Mouse (Mus musculus): Measurements from ENCODE around the gene Ugp2. TPM values are rescaled to one million over a fixed set of nuclear protein-coding genes. Genes with fewer than 3 reads are reported as not detected.

Gene Ugp2
- polyA plus RNA-seq, 1 experiment from 2014 or later: 80.5 TPM

DNA sequence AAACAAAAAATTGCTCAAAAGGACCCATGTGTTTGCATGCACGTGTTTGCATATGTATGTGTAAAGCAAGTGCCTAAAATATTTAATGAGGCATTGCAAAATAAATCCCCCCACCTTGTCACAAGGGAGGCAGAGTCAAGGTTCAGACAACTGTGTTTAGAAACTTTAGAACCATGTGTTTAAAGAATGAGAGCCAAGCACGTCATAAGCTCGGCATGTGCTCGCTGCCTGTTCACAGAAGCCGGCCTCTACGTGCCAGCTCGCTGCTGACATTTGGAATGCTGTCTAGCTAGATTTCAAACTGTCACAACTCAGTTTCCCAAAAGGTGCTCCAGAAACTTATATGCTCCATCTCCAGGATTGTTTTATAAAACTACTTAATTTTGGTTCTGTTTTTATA, 27.5 kb upstream of the Ugp2 start:
- WGBS (ENCODE audit: insufficient replicate concordance): 65% methylated on average over 7 of the region's 7 CpGs
- Histone ChIP-seq H3K9me3 (replicated peaks; ENCODE audit: control insufficient read depth, low read length) (no peaks in the 10 kb centered on the region), H3K27me3 (ENCODE audit: control insufficient read depth, insufficient read depth, low read depth, low read length) (no peaks in the 10 kb centered on the region), H3K27ac (ENCODE audit: low read length) (no peak overlapping the region), H3K4me3 (ENCODE audit: low read depth, low read length) (no peak overlapping the region), H3K9ac (ENCODE audit: low read depth, low read length) (no peak overlapping the region), H3K4me2 (ENCODE audit: low read depth, low read length) (no peak overlapping the region), H3K36me3 (ENCODE audit: control insufficient read depth, insufficient read depth) (no peaks in the 10 kb centered on the region), H3K4me1 (ENCODE audit: control insufficient read depth, low read depth, low read length) (peaks cover 3% of the 10 kb centered on the region; the same call in 1 of the 2 replicates)
- ATAC-seq (ENCODE audit: low read depth): peak; percentile 75

DNA sequence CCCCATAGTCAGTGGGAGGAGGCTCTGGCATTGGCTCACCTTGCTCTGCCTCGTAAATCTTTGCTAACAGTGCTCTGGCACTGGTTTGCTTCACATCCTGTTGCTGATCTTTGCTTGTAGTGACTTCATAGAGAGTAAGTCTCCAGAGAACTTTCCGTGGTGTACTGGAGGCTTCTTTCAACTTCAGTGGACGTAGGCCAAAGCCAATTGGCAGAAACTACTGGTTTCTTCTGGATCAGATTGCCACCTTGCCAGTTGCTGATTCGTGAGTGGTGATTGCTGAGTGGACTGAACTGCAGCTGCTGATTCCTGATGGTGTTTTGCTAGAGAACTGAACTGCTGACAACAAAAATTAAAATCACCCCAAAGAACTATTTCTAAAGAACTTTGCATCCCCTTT, 15.8 kb upstream of the Ugp2 start:
- H3K36me3 ChIP-seq (ENCODE audit: control insufficient read depth, insufficient read depth): no peaks in the 10 kb centered on the region

DNA sequence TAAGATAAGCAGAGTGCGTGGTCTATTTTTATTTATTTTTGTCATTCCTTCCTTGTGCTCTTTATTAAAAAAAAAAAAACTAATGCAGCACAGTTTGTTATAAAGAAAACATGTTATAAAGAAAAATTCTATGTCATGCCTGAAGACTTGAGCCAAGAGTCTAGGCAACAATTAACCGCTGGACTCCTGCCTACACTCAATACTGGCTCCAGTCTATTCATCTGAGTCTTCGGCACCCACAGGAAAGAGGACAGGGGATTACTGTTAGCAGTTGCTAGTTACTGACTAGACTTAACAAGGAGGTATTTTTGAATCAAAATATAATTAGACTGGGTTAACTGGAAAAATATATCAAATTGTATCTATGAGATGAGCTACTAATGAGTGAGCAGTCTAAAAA, 3.1 kb upstream of the Ugp2 start:
- Histone ChIP-seq H3K4me3 (ENCODE audit: low read depth, low read length) (no peak overlapping the region), H3K36me3 (ENCODE audit: control insufficient read depth, insufficient read depth) (no peaks in the 10 kb centered on the region), H3K27ac (ENCODE audit: low read length) (no peak overlapping the region), H3K4me1 (ENCODE audit: control insufficient read depth, low read depth, low read length) (peaks cover 7% of the 10 kb centered on the region), H3K4me2 (ENCODE audit: low read depth, low read length) (no peak overlapping the region), H3K27me3 (ENCODE audit: control insufficient read depth, insufficient read depth, low read depth, low read length) (no peaks in the 10 kb centered on the region; the same call in 1 of the 2 replicates), H3K9me3 (replicated peaks; ENCODE audit: control insufficient read depth, low read length) (no peaks in the 10 kb centered on the region), H3K9ac (ENCODE audit: low read depth, low read length) (no peak overlapping the region)
- ATAC-seq (ENCODE audit: low read depth): no peak
- 74% methylated on average over 3 of the region's 3 CpGs for WGBS (ENCODE audit: insufficient replicate concordance)

More for the DNA sequence above, 15.8 kb upstream of the Ugp2 start:
- H3K9ac ChIP-seq (ENCODE audit: low read depth, low read length): no peak overlapping the region
- no peaks in the 10 kb centered on the region for H3K27me3 ChIP-seq (ENCODE audit: control insufficient read depth, insufficient read depth, low read depth, low read length)
- no peaks in the 10 kb centered on the region for H3K9me3 ChIP-seq (replicated peaks; ENCODE audit: control insufficient read depth, low read length)
- WGBS (ENCODE audit: insufficient replicate concordance): 49% methylated on average over 4 of the region's 4 CpGs
- H3K4me3 ChIP-seq (ENCODE audit: low read depth, low read length): no peak overlapping the region
- H3K27ac ChIP-seq (ENCODE audit: low read length): no peak overlapping the region
- no peak overlapping the region for H3K4me2 ChIP-seq (ENCODE audit: low read depth, low read length)
- no peaks in the 10 kb centered on the region for H3K4me1 ChIP-seq (ENCODE audit: control insufficient read depth, low read depth, low read length)
- ATAC-seq (ENCODE audit: low read depth): no peak

DNA sequence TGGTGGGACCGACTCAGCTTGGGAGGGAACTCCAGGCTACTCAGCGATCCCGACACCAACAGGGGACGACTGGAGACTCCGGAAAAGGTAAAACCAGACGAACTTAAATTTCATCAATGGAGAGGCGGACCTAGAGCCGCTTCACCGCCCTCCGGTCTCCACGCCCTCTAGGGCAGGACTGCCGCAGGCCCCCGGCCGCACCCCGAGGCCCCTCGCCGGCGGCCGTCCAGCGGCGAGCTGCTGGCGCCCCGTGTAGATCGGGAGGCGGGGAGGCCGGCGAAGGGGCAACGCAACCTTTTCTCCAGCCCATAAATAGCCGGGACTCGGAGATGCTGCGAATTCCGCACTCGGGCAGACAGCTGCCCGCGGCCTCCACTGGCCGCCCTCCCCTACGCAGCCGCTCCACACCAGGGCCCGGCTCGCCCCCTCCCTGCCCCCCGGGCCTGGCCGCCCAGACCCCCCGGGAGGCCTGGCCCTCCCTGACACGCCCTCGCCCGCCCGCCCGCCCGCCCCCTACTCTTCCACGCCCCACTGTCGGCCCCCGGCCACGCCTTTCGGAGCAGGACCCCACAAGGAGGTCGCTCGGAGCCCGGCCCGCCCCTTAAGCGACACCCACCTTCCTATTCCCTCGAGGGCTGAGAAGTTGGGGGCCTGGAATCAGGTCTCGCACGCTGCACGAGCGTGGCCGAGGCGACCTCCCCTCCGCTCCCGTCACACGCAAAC, 441 bp downstream of the Ugp2 start:
- Histone ChIP-seq H3K36me3 (ENCODE audit: control insufficient read depth, insufficient read depth) (no peaks in the 10 kb centered on the region), H3K4me1 (ENCODE audit: control insufficient read depth, low read depth, low read length) (peaks cover 7% of the 10 kb centered on the region), H3K27me3 (ENCODE audit: control insufficient read depth, insufficient read depth, low read depth, low read length) (no peaks in the 10 kb centered on the region; the same call in 1 of the 2 replicates), H3K27ac (ENCODE audit: low read length) (peak overlapping the region; percentile 89), H3K4me3 (ENCODE audit: low read depth, low read length) (peak overlapping the region; percentile 84), H3K4me2 (ENCODE audit: low read depth, low read length) (peak overlapping the region; percentile 91), H3K9ac (ENCODE audit: low read depth, low read length) (peak overlapping the region; percentile 82), H3K9me3 (replicated peaks; ENCODE audit: control insufficient read depth, low read length) (no peaks in the 10 kb centered on the region)
- under 1% methylated on average over 56 of the region's 69 CpGs for WGBS (ENCODE audit: insufficient replicate concordance)
- ATAC-seq (ENCODE audit: low read depth): peak; percentile 80

DNA sequence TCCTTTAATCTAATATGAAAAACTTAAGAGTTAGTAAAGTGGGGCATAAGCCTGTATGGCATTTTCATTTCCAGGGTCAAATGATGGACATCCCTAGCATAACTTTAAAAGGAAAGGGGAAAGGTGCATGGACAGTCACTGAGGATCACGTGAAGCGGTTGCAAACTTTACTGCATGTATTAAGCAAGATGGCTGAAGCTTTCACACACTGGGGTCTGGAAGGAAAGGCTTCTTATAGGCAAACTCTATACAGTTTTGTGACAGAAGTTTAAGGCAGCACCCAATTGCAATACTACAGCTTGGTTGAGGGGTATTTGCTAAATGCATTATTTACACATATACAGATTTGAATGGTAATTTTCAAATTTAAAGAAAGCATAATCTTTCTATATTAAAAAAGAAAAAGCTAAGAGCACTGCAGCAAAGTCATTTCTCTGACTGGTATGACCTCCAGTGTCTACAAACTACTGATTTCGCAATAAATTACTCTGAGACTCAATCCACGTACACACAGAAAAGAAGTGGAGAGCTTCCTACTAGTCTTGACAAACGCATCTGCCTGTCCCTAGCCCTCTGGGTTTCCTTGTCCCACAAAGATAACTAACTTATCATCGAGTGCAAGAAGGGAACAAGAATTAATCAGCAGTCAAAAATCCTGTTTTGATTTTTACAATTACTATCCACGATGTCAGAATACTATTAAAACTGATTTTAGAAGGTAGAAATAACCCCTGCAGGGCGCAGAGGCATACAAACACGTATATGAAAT, 1.6 kb downstream of the Ugp2 start:
- H3K9ac ChIP-seq (ENCODE audit: low read depth, low read length): peak overlapping the region; percentile 5
- 13% methylated on average over 9 of the region's 9 CpGs for WGBS (ENCODE audit: insufficient replicate concordance)

DNA sequence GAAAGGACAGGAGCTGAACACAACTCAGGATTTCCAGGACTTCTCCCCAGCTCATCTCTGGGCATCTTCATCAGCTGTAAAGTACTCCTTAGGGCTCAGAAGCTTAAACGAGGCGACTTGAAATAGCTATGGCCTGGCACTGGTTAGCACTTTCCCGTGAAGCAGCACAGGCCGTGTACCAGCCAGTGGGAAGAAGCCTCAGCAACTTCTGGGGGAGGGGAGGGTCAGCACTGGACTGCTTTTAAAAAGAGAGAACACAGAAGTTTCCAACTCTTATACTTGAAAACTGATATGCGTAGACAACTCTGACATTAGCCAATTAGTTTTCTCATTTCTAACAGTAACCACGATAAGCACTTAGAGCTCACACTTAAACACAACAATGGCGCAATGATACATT, 2.5 kb downstream of the Ugp2 start:
- no peaks in the 10 kb centered on the region for H3K9me3 ChIP-seq (replicated peaks; ENCODE audit: control insufficient read depth, low read length)
- H3K27ac ChIP-seq (ENCODE audit: low read length): no peak overlapping the region
- no peak overlapping the region for H3K9ac ChIP-seq (ENCODE audit: low read depth, low read length)
- H3K27me3 ChIP-seq (ENCODE audit: control insufficient read depth, insufficient read depth, low read depth, low read length): no peaks in the 10 kb centered on the region; the same call in 1 of the 2 replicates
- H3K4me2 ChIP-seq (ENCODE audit: low read depth, low read length): peak overlapping the region; percentile 91
- peak overlapping the region; percentile 21 for H3K4me3 ChIP-seq (ENCODE audit: low read depth, low read length)
- H3K36me3 ChIP-seq (ENCODE audit: control insufficient read depth, insufficient read depth): no peaks in the 10 kb centered on the region
- ATAC-seq (ENCODE audit: low read depth): no peak
- WGBS (ENCODE audit: insufficient replicate concordance): 64% methylated on average over 7 of the region's 7 CpGs
- peaks cover 7% of the 10 kb centered on the region for H3K4me1 ChIP-seq (ENCODE audit: control insufficient read depth, low read depth, low read length)

More for the DNA sequence above, 1.6 kb downstream of the Ugp2 start:
- H3K4me2 ChIP-seq (ENCODE audit: low read depth, low read length): peak overlapping the region; percentile 91
- H3K36me3 ChIP-seq (ENCODE audit: control insufficient read depth, insufficient read depth): no peaks in the 10 kb centered on the region
- H3K4me3 ChIP-seq (ENCODE audit: low read depth, low read length): peak overlapping the region; percentile 84
- no peak for ATAC-seq (ENCODE audit: low read depth)
- H3K4me1 ChIP-seq (ENCODE audit: control insufficient read depth, low read depth, low read length): peaks cover 7% of the 10 kb centered on the region
- no peaks in the 10 kb centered on the region; the same call in 1 of the 2 replicates for H3K27me3 ChIP-seq (ENCODE audit: control insufficient read depth, insufficient read depth, low read depth, low read length)
- peak overlapping the region; percentile 89 for H3K27ac ChIP-seq (ENCODE audit: low read length)
- no peaks in the 10 kb centered on the region for H3K9me3 ChIP-seq (replicated peaks; ENCODE audit: control insufficient read depth, low read length)

DNA sequence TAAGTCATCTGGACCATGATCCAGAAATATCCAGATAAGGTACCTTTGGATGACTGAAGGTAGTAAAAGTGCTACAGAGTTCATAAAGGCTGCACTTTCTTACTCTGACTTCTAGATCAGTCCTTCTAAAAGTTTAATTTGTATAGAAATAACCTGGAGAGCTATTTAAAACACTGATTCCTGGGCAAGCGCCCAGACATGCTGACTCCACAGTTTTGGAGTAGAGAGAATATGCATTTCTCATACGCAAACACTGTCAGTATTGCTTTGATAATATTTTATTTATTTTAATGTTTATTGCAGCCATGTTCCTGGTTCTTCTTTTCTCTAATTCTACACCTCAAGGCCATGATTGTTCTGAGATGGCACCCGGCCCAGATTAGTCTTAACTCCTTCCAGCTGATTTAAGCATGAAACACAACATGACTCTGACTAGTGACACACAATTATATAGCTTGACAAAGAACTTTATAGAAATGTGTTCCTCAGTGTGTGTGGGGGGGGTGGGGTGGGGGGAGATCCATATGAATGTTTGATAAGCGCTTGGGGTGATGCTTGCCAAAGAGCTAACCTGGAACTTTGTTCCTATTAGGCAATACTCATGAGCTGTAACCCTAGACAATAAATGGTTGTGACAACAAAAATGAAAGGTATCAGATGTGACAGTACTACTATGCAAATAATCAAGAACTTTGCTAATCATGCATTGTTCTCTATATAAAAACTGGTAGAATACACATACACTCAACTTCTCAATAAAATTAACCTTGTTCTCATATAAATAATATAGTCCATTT, 7.7 kb downstream of the Ugp2 start:
- Histone ChIP-seq H3K9ac (ENCODE audit: low read depth, low read length) (no peak overlapping the region), H3K36me3 (ENCODE audit: control insufficient read depth, insufficient read depth) (no peaks in the 10 kb centered on the region), H3K4me2 (ENCODE audit: low read depth, low read length) (no peak overlapping the region), H3K4me3 (ENCODE audit: low read depth, low read length) (no peak overlapping the region), H3K27me3 (ENCODE audit: control insufficient read depth, insufficient read depth, low read depth, low read length) (no peaks in the 10 kb centered on the region), H3K27ac (ENCODE audit: low read length) (no peak overlapping the region), H3K9me3 (replicated peaks; ENCODE audit: control insufficient read depth, low read length) (no peaks in the 10 kb centered on the region), H3K4me1 (ENCODE audit: control insufficient read depth, low read depth, low read length) (no peaks in the 10 kb centered on the region)
- WGBS (ENCODE audit: insufficient replicate concordance): 67% methylated on average over 4 of the region's 4 CpGs
- ATAC-seq (ENCODE audit: low read depth): peak; percentile 56; the same call in 1 of the 2 replicates

DNA sequence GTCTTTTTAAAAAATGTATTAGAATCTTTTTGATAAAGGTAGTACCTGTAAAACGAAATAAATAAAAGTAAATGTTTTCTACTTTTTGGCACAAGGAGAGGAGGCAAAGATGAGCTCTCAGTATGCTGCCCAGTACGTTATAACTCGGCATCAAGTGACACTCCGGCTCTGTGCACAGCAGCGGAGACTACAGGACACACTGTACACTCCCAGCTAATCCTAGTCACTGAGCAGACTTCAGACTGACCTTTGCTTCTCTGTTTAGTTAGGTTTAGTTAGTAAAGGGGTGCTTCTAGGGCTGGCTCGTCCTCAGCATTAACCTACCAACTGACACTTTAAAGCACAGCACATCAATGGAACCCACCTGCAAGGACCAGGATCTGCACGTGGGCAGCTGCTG, 19.7 kb downstream of the Ugp2 start:
- no peak overlapping the region for H3K9ac ChIP-seq (ENCODE audit: low read depth, low read length)
- H3K27ac ChIP-seq (ENCODE audit: low read length): no peak overlapping the region
- H3K4me3 ChIP-seq (ENCODE audit: low read depth, low read length): no peak overlapping the region
- no peaks in the 10 kb centered on the region for H3K9me3 ChIP-seq (replicated peaks; ENCODE audit: control insufficient read depth, low read length)
- no peaks in the 10 kb centered on the region for H3K27me3 ChIP-seq (ENCODE audit: control insufficient read depth, insufficient read depth, low read depth, low read length)
- ATAC-seq (ENCODE audit: low read depth): peak; percentile 88
- H3K4me1 ChIP-seq (ENCODE audit: control insufficient read depth, low read depth, low read length): peaks cover 8% of the 10 kb centered on the region
- WGBS (ENCODE audit: insufficient replicate concordance): 60% methylated on average over 7 of the region's 7 CpGs
- H3K4me2 ChIP-seq (ENCODE audit: low read depth, low read length): no peak overlapping the region
- H3K36me3 ChIP-seq (ENCODE audit: control insufficient read depth, insufficient read depth): no peaks in the 10 kb centered on the region

Data from liver, embryonic 16.5 days (tissue).